Mouse (Mus musculus) embryonic facial prominence, embryonic 11.5 days (tissue): ENCODE data around the gene Hnf1a. TPM values are rescaled to one million over a fixed set of nuclear protein-coding genes. Genes with fewer than 3 reads are reported as not detected.

ENCODE experiments used
- ATAC-seq: fragments of 200-750 bp; cut with Nextera tagmentation; replicated peaks from 2 replicates; pipeline ENCODE4 v1.8.0; 2017; ENCODE audit warnings: low read depth; ENCODE audit not compliant: insufficient number of reproducible peaks, low FRiP score, low TSS enrichment
- DNase-seq: peaks from one replicate; pipeline ENCODE4 v3.0.0-alpha.2; 2015; ENCODE audit warnings: low spot score
- H3K27ac ChIP-seq: fragments of 300-500 bp; sonication (generic); replicated peaks from 2 replicates; pipeline ENCODE4 v1.5.1; 2014; ENCODE audit warnings: mild to moderate bottlenecking, low read depth, low read length, control low read depth
- H3K27me3 ChIP-seq: fragments of 300-500 bp; sonication (generic); 2 replicates; pipeline ENCODE4 v1.6.1; 2014; ENCODE audit warnings: mild to moderate bottlenecking, low read length, moderate library complexity, mixed read lengths; ENCODE audit not compliant: control insufficient read depth, insufficient read depth
- H3K36me3 ChIP-seq: fragments of 300-500 bp; sonication (generic); replicated peaks from 2 replicates; pipeline ENCODE4 v1.6.1; 2014; ENCODE audit warnings: low read depth, mild to moderate bottlenecking, low read length, moderate library complexity, mixed read lengths; ENCODE audit not compliant: control insufficient read depth, insufficient read depth
- H3K4me1 ChIP-seq: fragments of 300-500 bp; sonication (generic); 2 replicates; pipeline ENCODE4 v1.6.1; 2014; ENCODE audit warnings: low read length, mixed read lengths; ENCODE audit not compliant: control insufficient read depth, insufficient read depth
- H3K4me2 ChIP-seq: fragments of 300-500 bp; sonication (generic); 2 replicates; pipeline ENCODE4 v1.6.1; 2014; ENCODE audit warnings: low read depth, mild to moderate bottlenecking, control low read depth, low read length, moderate library complexity
- H3K4me3 ChIP-seq: fragments of 300-500 bp; sonication (generic); 2 replicates; pipeline ENCODE4 v1.5.1; 2014; ENCODE audit warnings: low read depth, low read length, control low read depth
- H3K9ac ChIP-seq: fragments of 300-500 bp; sonication (generic); replicated peaks from 2 replicates; pipeline ENCODE4 v1.6.1; 2014; ENCODE audit warnings: mild to moderate bottlenecking, control low read depth, low read length
- H3K9me3 ChIP-seq: fragments of 300-500 bp; sonication (generic); replicated peaks from 2 replicates; pipeline ENCODE4 v1.6.1; 2016; ENCODE audit warnings: mild to moderate bottlenecking, low read length, inconsistent platforms, mixed read lengths; ENCODE audit not compliant: control insufficient read depth
- WGBS: fragments of 180-500 bp; shearing (Covaris S2); extraction: QIAGEN DNeasy Blood & Tissue Kit; methylation state at CpG from one replicate; pipeline ENCODE4 v1.1.7; 2014; 5-methylcytosine and 5-hydroxymethylcytosine counted together
- polyA plus RNA-seq: library from polyadenylated mRNA; unstranded; fragments of >200 nt; fragmentation: Nextera tagmentation; extraction: Ambion mirVana; gene quantifications from 2 replicates; pipeline ENCODE4 v1.2.1, GENCODE M21; 2014

The Hnf1a gene
- polyA plus RNA-seq, 1 experiment from 2014 or later: not detected

GRCm38 (mm10) chr5:114916777-114917176 is 54.1 kb downstream of the Hnf1a start:
- Histone ChIP-seq H3K4me3 (no peak overlapping the region), H3K9me3 (no peaks in the 10 kb centered on the region), H3K9ac (no peak overlapping the region), H3K27me3 (no peaks in the 10 kb centered on the region), H3K36me3 (no peaks in the 10 kb centered on the region), H3K4me1 (no peaks in the 10 kb centered on the region), H3K4me2 (no peak overlapping the region), H3K27ac (no peak overlapping the region)
- no peak for DNase-seq
- WGBS: 92% methylated on average over 4 of the region's 4 CpGs
- ATAC-seq: no peak

GRCm38 (mm10) chr5:114915854-114916253 is 55.0 kb downstream of the Hnf1a start:
- Histone ChIP-seq H3K36me3 (no peaks in the 10 kb centered on the region), H3K4me2 (no peak overlapping the region), H3K27me3 (no peaks in the 10 kb centered on the region), H3K27ac (no peak overlapping the region), H3K9me3 (no peaks in the 10 kb centered on the region), H3K4me1 (no peaks in the 10 kb centered on the region), H3K4me3 (no peak overlapping the region), H3K9ac (no peak overlapping the region)
- 83% methylated on average over 5 of the region's 5 CpGs for WGBS
- DNase-seq (no peak), ATAC-seq (no peak)

GRCm38 (mm10) chr5:114914855-114915254 is 56.0 kb downstream of the Hnf1a start:
- no peaks in the 10 kb centered on the region for H3K4me1 ChIP-seq
- ATAC-seq (0 out of 2 replicates have a peak, but pooled peaks have one; percentile 9), DNase-seq (no peak)
- H3K27ac ChIP-seq: no peak overlapping the region
- H3K4me2 ChIP-seq: no peak overlapping the region
- no peak overlapping the region for H3K9ac ChIP-seq
- no peaks in the 10 kb centered on the region for H3K27me3 ChIP-seq
- WGBS: 73% methylated on average over 8 of the region's 8 CpGs
- no peak overlapping the region for H3K4me3 ChIP-seq
- no peaks in the 10 kb centered on the region for H3K9me3 ChIP-seq
- no peaks in the 10 kb centered on the region for H3K36me3 ChIP-seq

- no peak overlapping the region for H3K27ac ChIP-seq
- WGBS: 70% methylated on average over 4 of the region's 4 CpGs
- H3K4me3 ChIP-seq: no peak overlapping the region
- H3K9ac ChIP-seq: no peak overlapping the region
- H3K4me2 ChIP-seq: no peak overlapping the region
- H3K9me3 ChIP-seq: no peaks in the 10 kb centered on the region
- H3K36me3 ChIP-seq: no peaks in the 10 kb centered on the region
- H3K27me3 ChIP-seq: no peaks in the 10 kb centered on the region
- no peak for DNase-seq
- H3K4me1 ChIP-seq: no peaks in the 10 kb centered on the region
- no peak for ATAC-seq
These were observed 57.2 kb downstream of the Hnf1a start for GRCm38 (mm10) chr5:114913686-114914085.

- WGBS: 53% methylated on average over 13 of the region's 13 CpGs
These were observed 62.1 kb downstream of the Hnf1a start for GRCm38 (mm10) chr5:114908598-114909305.

GRCm38 (mm10) chr5:114902413-114902812 is 68.5 kb downstream of the Hnf1a start:
- Histone ChIP-seq H3K9ac (no peak overlapping the region), H3K4me3 (no peak overlapping the region), H3K27me3 (no peaks in the 10 kb centered on the region), H3K4me2 (no peak overlapping the region), H3K36me3 (no peaks in the 10 kb centered on the region), H3K4me1 (0 out of 2 replicates have a peak, but pooled peaks cover 2% of the 10 kb centered on the region), H3K27ac (no peak overlapping the region), H3K9me3 (no peaks in the 10 kb centered on the region)
- ATAC-seq: no peak
- 25% methylated on average over 1 of the region's 1 CpGs for WGBS
- DNase-seq: peak; percentile 69

More at GRCm38 (mm10) chr5:114908598-114909305, 62.1 kb downstream of the Hnf1a start:
- H3K9ac ChIP-seq: no peak overlapping the region
- no peak overlapping the region for H3K4me2 ChIP-seq
- H3K4me1 ChIP-seq: no peaks in the 10 kb centered on the region
- H3K27me3 ChIP-seq: no peaks in the 10 kb centered on the region
- H3K9me3 ChIP-seq: no peaks in the 10 kb centered on the region
- ATAC-seq (no peak), DNase-seq (peak; percentile 14)
- H3K4me3 ChIP-seq: no peak overlapping the region
- H3K27ac ChIP-seq: no peak overlapping the region
- H3K36me3 ChIP-seq: no peaks in the 10 kb centered on the region

Other genes with a start within 250 kb of the Hnf1a start
- 58.3 and 60.4 TPM in 2 replicates for gene Ankrd13a, start 196.4 kb downstream of the Hnf1a start, polyA plus RNA-seq
- gene Git2, start 195.6 kb downstream of the Hnf1a start, polyA plus RNA-seq: 33.9 and 37.7 TPM in 2 replicates
- 115 and 121 TPM in 2 replicates for gene 1500011B03Rik, start 147.6 kb downstream of the Hnf1a start, polyA plus RNA-seq
- gene 4930519G04Rik, start 117.4 kb downstream of the Hnf1a start, polyA plus RNA-seq: not detected in 2 replicates
- 0.14 and 0.29 TPM in 2 replicates for gene Gm9936, start 112.4 kb downstream of the Hnf1a start, polyA plus RNA-seq
- 2.5 and 2.7 TPM in 2 replicates for gene Oasl2, start 74.2 kb downstream of the Hnf1a start, polyA plus RNA-seq
- 0.24 TPM in 2 replicates for gene Oasl1, start 47.9 kb downstream of the Hnf1a start, polyA plus RNA-seq
- gene 2210016L21Rik, start 28.9 kb downstream of the Hnf1a start, polyA plus RNA-seq: 50.7 and 58.4 TPM in 2 replicates
- 23.5 and 43.6 TPM in 2 replicates for gene Sppl3, start 40.0 kb upstream of the Hnf1a start, polyA plus RNA-seq
- gene Gm10401, start 127.2 kb upstream of the Hnf1a start, polyA plus RNA-seq: 24.6 and 26.3 TPM in 2 replicates
- 27.7 and 31.8 TPM in 2 replicates for gene Acads, start 148.3 kb upstream of the Hnf1a start, polyA plus RNA-seq
- gene Unc119b, start 163.9 kb upstream of the Hnf1a start, polyA plus RNA-seq: 49.6 and 53.0 TPM in 2 replicates
- 36.6 and 37.5 TPM in 2 replicates for gene Mlec, start 187.1 kb upstream of the Hnf1a start, polyA plus RNA-seq
- gene Cabp1, start 223.3 kb upstream of the Hnf1a start, polyA plus RNA-seq: 2.4 and 2.7 TPM in 2 replicates